Mouse (Mus musculus): Measurements from ENCODE around the gene Gpr153. TPM values are rescaled to one million over a fixed set of nuclear protein-coding genes. Genes with fewer than 3 reads are reported as not detected.
"Not testable (repeated sequence)": the region's sequence is repeated elsewhere in the genome, so short reads cannot be mapped to it uniquely, and the experiment has no call there.

Gene Gpr153
- 6.1 and 6.6 TPM in 2 replicates for polyA plus RNA-seq (2014; fragmentation: Nextera tagmentation; extraction: Ambion mirVana)

DNA sequence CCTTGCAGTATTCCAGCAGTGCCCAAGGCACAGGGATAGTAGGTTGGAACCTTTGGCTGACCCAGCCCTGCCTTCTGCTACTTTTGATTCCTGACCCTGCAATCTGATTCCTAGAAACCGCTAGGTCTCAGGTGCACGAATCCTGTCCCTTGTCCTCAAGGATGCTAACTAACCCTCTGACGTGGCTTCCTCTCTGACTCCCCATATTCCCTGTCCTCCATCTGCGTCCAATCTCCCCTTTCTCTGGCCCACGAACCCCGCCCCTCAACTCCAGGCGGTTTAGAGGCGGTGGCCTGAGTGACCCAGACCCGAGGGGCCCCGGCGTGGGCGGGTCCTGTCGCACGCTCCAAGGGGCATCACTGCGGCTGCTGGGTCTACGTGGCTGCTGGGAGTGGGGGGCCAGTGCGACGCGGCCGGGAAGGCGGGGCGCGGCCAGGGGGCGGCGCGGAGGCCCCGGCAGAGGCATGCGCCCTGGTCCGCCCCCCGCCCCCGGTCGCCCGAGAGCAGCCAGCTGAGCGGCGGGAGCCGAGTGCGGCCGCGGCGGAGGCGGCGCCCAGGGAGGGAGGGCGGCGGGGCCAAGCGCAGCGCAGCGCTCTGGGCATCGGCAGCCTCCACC is at the start of gene Gpr153:
Gene Gpr153, plus strand, starts transcription at position 612 of the 616 bp plus-strand sequence.
- Histone ChIP-seq H3K4me3 (ENCODE audit: low read depth, low read length) (peak within 1 kb of the TSS; percentile 49), H3K9me3 (ENCODE audit: control insufficient read depth, low read length) (no peaks in the 10 kb centered on the region), H3K27ac (ENCODE audit: low read depth, low read length) (no peak within 1 kb of the TSS), H3K9ac (ENCODE audit: low read length) (peak within 1 kb of the TSS; percentile 64), H3K27me3 (ENCODE audit: control insufficient read depth, insufficient read depth, low read length) (peaks cover 17% of the 10 kb centered on the region), H3K36me3 (ENCODE audit: control insufficient read depth, insufficient read depth, low read length) (no peaks in the 10 kb centered on the region), H3K4me2 (ENCODE audit: low read depth, low read length, severe bottlenecking) (peak within 1 kb of the TSS; percentile 97), H3K4me1 (replicated peaks; ENCODE audit: control insufficient read depth, insufficient read depth, low read length) (peaks cover 20% of the 10 kb centered on the region)
- WGBS, result under 1% methylated on average over 36 of the region's 48 CpGs
- peak; percentile 75 for DNase-seq (ENCODE audit: low spot score)
- ATAC-seq (replicated peaks; ENCODE audit: low FRiP score), result peak; percentile 47

DNA sequence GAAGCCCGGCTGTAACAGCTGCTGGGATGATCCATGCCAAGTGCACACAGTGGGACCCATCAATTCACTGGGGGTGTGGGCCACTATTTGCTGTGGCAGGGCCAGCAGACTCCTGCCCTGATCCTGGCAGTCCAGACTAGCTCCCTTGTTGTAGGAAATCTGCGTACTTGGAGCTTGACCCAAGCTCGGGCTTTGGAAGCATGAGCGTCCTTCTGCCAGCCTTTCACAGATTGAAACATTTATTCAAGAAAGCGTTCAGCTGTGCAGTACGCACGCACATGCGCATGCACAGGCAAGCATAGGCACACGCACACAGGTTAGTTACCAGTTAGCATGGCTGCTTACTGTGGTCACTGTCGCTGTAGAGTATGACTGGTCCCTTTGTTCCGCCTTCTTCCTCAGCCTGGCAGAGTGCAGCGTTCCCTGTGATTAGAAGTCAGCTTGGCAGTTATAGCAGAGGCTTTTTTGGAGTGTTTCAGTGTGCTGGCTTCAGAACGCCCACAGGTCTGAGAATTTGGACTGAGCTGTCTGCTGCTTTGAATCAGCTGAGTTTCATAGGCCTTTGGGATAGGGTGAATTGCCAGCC is 47.0 kb upstream of the Gpr153 start:
- no peak overlapping the region for H3K9ac ChIP-seq (ENCODE audit: low read length)
- 87% methylated on average over 13 of the region's 13 CpGs for WGBS
- DNase-seq (ENCODE audit: low spot score) (no peak), ATAC-seq (replicated peaks; ENCODE audit: low FRiP score) (no peak)
- no peak overlapping the region for H3K4me2 ChIP-seq (ENCODE audit: low read depth, low read length, severe bottlenecking)
- H3K36me3 ChIP-seq (ENCODE audit: control insufficient read depth, insufficient read depth, low read length), result no peaks in the 10 kb centered on the region
- no peaks in the 10 kb centered on the region for H3K9me3 ChIP-seq (ENCODE audit: control insufficient read depth, low read length)
- no peak overlapping the region for H3K4me3 ChIP-seq (ENCODE audit: low read depth, low read length)
- no peak overlapping the region for H3K27ac ChIP-seq (ENCODE audit: low read depth, low read length)
- H3K4me1 ChIP-seq (replicated peaks; ENCODE audit: control insufficient read depth, insufficient read depth, low read length), result peaks cover 5% of the 10 kb centered on the region
- H3K27me3 ChIP-seq (ENCODE audit: control insufficient read depth, insufficient read depth, low read length), result 0 out of 2 replicates have a peak, but pooled peaks cover 2% of the 10 kb centered on the region

DNA sequence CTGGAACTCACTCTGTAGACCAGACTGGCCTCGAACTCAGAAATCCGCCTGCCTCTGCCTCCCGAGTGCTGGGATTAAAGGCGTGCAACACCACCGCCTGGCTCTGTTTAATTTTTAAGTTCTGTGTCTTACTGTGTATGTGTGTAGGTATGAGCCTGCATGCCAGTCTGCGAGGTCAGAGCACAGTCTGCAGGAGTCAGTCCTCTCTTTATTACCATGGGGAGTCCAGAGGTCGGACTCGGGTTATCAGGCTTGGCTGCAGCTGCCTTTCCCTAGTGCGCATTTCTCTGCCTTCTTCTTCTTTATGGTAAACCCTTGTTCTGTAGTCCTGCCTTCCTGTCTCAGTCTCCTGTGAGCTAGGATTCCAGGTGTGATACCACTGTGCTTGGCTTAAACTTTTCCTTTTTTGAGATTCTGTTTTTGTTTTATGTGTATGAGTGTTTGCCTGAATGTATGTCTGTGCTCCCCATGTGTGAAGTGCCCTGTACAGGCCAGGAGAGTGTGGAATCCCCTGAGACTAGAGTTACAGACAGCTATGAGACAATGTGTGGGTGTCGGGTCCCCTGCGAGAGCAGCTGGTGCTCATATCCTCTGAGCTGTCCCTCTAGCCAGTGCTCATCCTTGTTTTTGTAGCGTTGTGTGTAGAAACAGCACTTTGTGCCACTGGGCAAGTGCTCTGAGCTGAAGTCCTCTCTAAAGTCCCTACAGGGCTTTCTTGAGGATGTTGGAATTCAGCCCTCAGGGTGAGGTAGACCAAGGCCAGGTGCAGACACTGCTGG is 46.1 kb upstream of the Gpr153 start:
- WGBS, result 95% methylated on average over 12 of the region's 12 CpGs
- Histone ChIP-seq H3K27me3 (ENCODE audit: control insufficient read depth, insufficient read depth, low read length) (no peaks in the 10 kb centered on the region), H3K9me3 (ENCODE audit: control insufficient read depth, low read length) (no peaks in the 10 kb centered on the region), H3K4me1 (replicated peaks; ENCODE audit: control insufficient read depth, insufficient read depth, low read length) (no peaks in the 10 kb centered on the region), H3K9ac (ENCODE audit: low read length) (no peak overlapping the region), H3K27ac (ENCODE audit: low read depth, low read length) (no peak overlapping the region), H3K36me3 (ENCODE audit: control insufficient read depth, insufficient read depth, low read length) (no peaks in the 10 kb centered on the region), H3K4me3 (ENCODE audit: low read depth, low read length) (no peak overlapping the region), H3K4me2 (ENCODE audit: low read depth, low read length, severe bottlenecking) (no peak overlapping the region)
- DNase-seq (ENCODE audit: low spot score) (no peak), ATAC-seq (replicated peaks; ENCODE audit: low FRiP score) (no peak)

DNA sequence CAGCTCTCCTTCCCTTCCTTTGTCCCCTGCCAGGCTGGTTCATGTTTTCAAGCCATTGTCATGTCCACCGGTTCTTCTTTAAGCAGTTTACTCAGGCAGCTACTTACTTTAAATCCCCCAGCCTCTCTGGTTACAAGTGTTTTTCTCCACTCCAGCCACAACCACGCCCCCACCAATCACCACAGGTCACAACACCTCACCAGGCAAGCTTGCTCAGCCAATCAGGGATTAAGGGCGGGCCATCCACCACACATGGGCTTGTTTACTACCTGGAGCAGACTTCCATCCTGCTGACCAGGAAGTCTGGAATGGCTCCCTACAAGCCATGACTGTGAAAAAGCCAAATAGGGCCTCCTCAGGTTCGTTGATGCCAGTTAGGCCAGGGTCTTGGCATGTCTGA is 43.7 kb upstream of the Gpr153 start:
- ATAC-seq (replicated peaks; ENCODE audit: low FRiP score); H3K4me2 ChIP-seq (ENCODE audit: low read depth, low read length, severe bottlenecking); H3K9ac ChIP-seq (ENCODE audit: low read length); H3K4me1 ChIP-seq (replicated peaks; ENCODE audit: control insufficient read depth, insufficient read depth, low read length); DNase-seq (ENCODE audit: low spot score); H3K9me3 ChIP-seq (ENCODE audit: control insufficient read depth, low read length); H3K4me3 ChIP-seq (ENCODE audit: low read depth, low read length); H3K36me3 ChIP-seq (ENCODE audit: control insufficient read depth, insufficient read depth, low read length); H3K27ac ChIP-seq (ENCODE audit: low read depth, low read length); H3K27me3 ChIP-seq (ENCODE audit: control insufficient read depth, insufficient read depth, low read length): not testable (repeated sequence)
- WGBS, result 45% methylated on average over 4 of the region's 4 CpGs

DNA sequence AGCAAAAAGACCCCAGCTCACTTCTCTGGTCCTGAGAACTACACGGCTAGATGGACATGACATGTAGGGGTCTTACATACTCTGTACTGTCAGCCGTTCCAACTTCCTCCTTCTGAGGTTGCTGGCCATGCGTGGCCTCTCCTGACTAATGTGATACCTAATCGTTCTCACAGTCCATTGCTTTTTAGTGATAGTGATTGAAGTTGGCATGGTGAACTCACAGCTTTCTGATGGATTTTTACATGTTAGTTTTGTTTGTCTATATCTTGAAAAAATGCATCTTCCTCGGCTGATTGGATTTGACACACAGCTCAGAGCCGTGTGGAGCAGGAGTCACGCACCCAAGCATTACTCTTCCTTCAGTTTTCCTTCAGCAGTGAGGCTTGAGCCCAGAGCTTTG is 42.7 kb upstream of the Gpr153 start:
- Histone ChIP-seq H3K27me3 (ENCODE audit: control insufficient read depth, insufficient read depth, low read length) (no peaks in the 10 kb centered on the region), H3K4me2 (ENCODE audit: low read depth, low read length, severe bottlenecking) (no peak overlapping the region), H3K36me3 (ENCODE audit: control insufficient read depth, insufficient read depth, low read length) (no peaks in the 10 kb centered on the region), H3K9me3 (ENCODE audit: control insufficient read depth, low read length) (no peaks in the 10 kb centered on the region), H3K27ac (ENCODE audit: low read depth, low read length) (no peak overlapping the region), H3K9ac (ENCODE audit: low read length) (no peak overlapping the region), H3K4me1 (replicated peaks; ENCODE audit: control insufficient read depth, insufficient read depth, low read length) (no peaks in the 10 kb centered on the region), H3K4me3 (ENCODE audit: low read depth, low read length) (no peak overlapping the region)
- DNase-seq (ENCODE audit: low spot score), result no peak
- no peak for ATAC-seq (replicated peaks; ENCODE audit: low FRiP score)
- 92% methylated on average over 7 of the region's 7 CpGs for WGBS

DNA sequence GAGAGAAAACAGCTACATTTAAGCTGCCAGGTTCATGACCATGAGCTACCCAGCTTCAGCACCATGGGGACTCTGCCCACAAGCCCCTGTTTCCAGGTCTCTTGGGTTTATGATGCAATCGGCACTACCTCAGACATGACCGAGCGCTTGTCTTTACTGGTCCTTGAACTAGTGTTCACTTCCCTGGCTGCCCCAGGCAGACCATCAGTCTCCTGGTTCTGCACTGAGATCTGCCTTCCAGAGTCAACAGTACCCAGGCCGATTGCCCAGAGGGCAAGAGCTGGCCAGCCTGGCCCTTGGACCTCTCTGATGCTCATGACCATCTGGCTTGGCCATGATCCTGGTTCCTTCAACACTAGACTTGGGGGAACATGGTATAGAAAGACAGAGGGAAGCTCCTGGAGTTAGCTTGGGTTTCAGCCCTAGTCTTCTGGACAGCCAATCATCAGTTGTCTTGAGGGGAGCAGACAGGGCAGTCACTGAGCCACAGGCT is 41.6 kb upstream of the Gpr153 start:
- no peak overlapping the region for H3K27ac ChIP-seq (ENCODE audit: low read depth, low read length)
- no peak overlapping the region for H3K9ac ChIP-seq (ENCODE audit: low read length)
- DNase-seq (ENCODE audit: low spot score) (no peak), ATAC-seq (replicated peaks; ENCODE audit: low FRiP score) (no peak)
- H3K9me3 ChIP-seq (ENCODE audit: control insufficient read depth, low read length), result no peaks in the 10 kb centered on the region
- no peaks in the 10 kb centered on the region for H3K36me3 ChIP-seq (ENCODE audit: control insufficient read depth, insufficient read depth, low read length)
- no peak overlapping the region for H3K4me3 ChIP-seq (ENCODE audit: low read depth, low read length)
- H3K4me1 ChIP-seq (replicated peaks; ENCODE audit: control insufficient read depth, insufficient read depth, low read length), result no peaks in the 10 kb centered on the region
- no peak overlapping the region for H3K4me2 ChIP-seq (ENCODE audit: low read depth, low read length, severe bottlenecking)
- WGBS, result 93% methylated on average over 4 of the region's 4 CpGs
- no peaks in the 10 kb centered on the region for H3K27me3 ChIP-seq (ENCODE audit: control insufficient read depth, insufficient read depth, low read length)

DNA sequence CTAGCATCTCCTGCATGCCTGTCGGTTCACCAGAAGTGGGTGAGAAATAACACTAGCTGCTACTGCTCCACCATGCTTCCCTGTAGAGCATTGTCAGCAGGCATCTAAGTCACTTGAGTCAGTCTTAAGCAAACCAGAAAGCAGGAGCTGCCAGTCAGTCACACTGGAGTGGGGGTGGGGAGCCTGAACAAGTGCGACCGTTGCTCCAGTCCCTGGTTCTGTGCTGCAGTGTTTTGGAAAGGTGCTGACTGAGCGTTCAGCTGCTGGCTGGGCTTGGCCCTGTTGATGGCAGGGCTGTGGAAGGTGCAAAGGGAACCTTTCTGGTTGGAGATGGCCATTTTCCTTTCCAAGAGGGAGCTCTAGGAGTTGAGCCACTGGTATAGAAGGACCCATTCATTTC is 34.1 kb upstream of the Gpr153 start:
- Histone ChIP-seq H3K27me3 (ENCODE audit: control insufficient read depth, insufficient read depth, low read length) (no peaks in the 10 kb centered on the region), H3K4me3 (ENCODE audit: low read depth, low read length) (no peak overlapping the region), H3K9me3 (ENCODE audit: control insufficient read depth, low read length) (no peaks in the 10 kb centered on the region), H3K27ac (ENCODE audit: low read depth, low read length) (no peak overlapping the region), H3K4me1 (replicated peaks; ENCODE audit: control insufficient read depth, insufficient read depth, low read length) (no peaks in the 10 kb centered on the region), H3K36me3 (ENCODE audit: control insufficient read depth, insufficient read depth, low read length) (no peaks in the 10 kb centered on the region), H3K4me2 (ENCODE audit: low read depth, low read length, severe bottlenecking) (no peak overlapping the region), H3K9ac (ENCODE audit: low read length) (no peak overlapping the region)
- DNase-seq (ENCODE audit: low spot score), result no peak
- 70% methylated on average over 4 of the region's 4 CpGs for WGBS
- no peak for ATAC-seq (replicated peaks; ENCODE audit: low FRiP score)

DNA sequence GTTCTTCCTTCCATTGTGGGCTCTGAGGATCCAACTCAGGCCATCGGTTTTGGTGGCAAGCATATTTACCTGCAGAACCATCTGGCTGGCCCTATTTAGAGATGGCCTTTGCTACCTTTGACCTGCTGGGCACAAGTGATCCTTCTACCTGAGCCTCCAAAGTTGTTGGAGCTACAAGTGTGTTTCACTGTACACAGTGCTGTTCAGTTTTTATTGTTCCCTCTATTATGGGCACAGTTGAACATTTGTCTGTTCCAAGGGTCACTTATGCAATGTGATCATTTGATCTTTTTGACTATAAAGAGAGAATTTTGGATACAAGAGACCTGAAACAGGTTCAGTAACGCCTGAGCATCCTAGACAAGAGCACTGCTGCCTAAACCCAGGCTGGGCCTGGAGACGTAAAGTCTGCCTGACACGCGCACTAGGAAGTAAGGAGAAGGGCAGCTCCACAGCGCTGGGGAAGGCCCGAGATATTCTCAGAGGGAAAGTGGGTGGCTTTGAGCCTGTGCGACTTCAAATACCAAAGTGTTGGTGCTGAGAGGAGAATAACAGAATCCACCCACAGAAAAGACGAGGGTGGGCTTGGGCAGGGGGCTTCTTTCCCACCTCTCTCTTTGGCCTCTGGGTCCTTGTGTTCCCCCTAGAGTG is 30.7 kb upstream of the Gpr153 start:
- 88% methylated on average over 9 of the region's 9 CpGs for WGBS

More for the DNA sequence above, 30.7 kb upstream of the Gpr153 start:
- H3K4me1 ChIP-seq (replicated peaks; ENCODE audit: control insufficient read depth, insufficient read depth, low read length), result no peaks in the 10 kb centered on the region
- no peak overlapping the region for H3K4me3 ChIP-seq (ENCODE audit: low read depth, low read length)
- no peaks in the 10 kb centered on the region for H3K9me3 ChIP-seq (ENCODE audit: control insufficient read depth, low read length)
- no peak overlapping the region for H3K27ac ChIP-seq (ENCODE audit: low read depth, low read length)
- H3K36me3 ChIP-seq (ENCODE audit: control insufficient read depth, insufficient read depth, low read length), result no peaks in the 10 kb centered on the region
- no peaks in the 10 kb centered on the region for H3K27me3 ChIP-seq (ENCODE audit: control insufficient read depth, insufficient read depth, low read length)
- H3K4me2 ChIP-seq (ENCODE audit: low read depth, low read length, severe bottlenecking), result no peak overlapping the region
- DNase-seq (ENCODE audit: low spot score) (no peak), ATAC-seq (replicated peaks; ENCODE audit: low FRiP score) (no peak)
- H3K9ac ChIP-seq (ENCODE audit: low read length), result no peak overlapping the region
